8 mouse cellular contexts compared by ENCODE assay signal in genomic region chr9:120304300-120305137, GRCm38 (mm10). TPM values are rescaled to one million over a fixed set of nuclear protein-coding genes. Genes with fewer than 3 reads are reported as not detected.
DNase-seq lines count a peak whose midpoint lies in the region; ATAC-seq and TF ChIP-seq lines count a peak whose summit lies in the region.

No protein-coding gene starts in this region.

- 2% methylated on average over 54 of the region's 54 CpGs for WGBS in cerebellum, adult 2 months
- 2% methylated on average over 54 of the region's 54 CpGs for WGBS in intestine, embryonic 16.5 days
- 4% methylated on average over 54 of the region's 54 CpGs for WGBS in midbrain, embryonic 10.5 days
- WGBS in stomach, postnatal 0 days, result 4% methylated on average over 54 of the region's 54 CpGs

- peak; percentile 13 for DNase-seq in kidney, postnatal 10 days
- no peak for DNase-seq in kidney, adult 11 months
- DNase-seq in cerebellum, adult 2 months, result peak; percentile 42 to 69
- DNase-seq in midbrain, embryonic 10.5 days (ENCODE audit: low spot score), result peak; percentile 28
- peak; percentile 22 for DNase-seq in stomach, postnatal 0 days (ENCODE audit: low spot score)

- peaks cover 3% of the 10 kb centered on the region; the same call in 1 of the 2 replicates for H3K9me3 ChIP-seq in intestine, embryonic 16.5 days (ENCODE audit: control insufficient read depth, low read length)
- peaks cover 9% of the 10 kb centered on the region for H3K9me3 ChIP-seq in midbrain, embryonic 10.5 days (replicated peaks)
- H3K9me3 ChIP-seq in stomach, postnatal 0 days (ENCODE audit: control insufficient read depth, low read length), result no peaks in the 10 kb centered on the region

- H3K4me2 ChIP-seq in intestine, embryonic 16.5 days (ENCODE audit: low read depth, low read length), result peak overlapping the region; percentile 97
- peak overlapping the region; percentile 79 for H3K4me2 ChIP-seq in stomach, postnatal 0 days (replicated peaks; ENCODE audit: low read depth)

- H3K4me3 ChIP-seq in cerebellum, adult 2 months (replicated peaks; ENCODE audit: insufficient read depth, low read depth, low read length), result peak overlapping the region; percentile 73
- peak overlapping the region; percentile 56 for H3K4me3 ChIP-seq in intestine, embryonic 16.5 days (ENCODE audit: low read length)
- H3K4me3 ChIP-seq in midbrain, embryonic 10.5 days, result peak overlapping the region; percentile 66
- peak overlapping the region; percentile 46 for H3K4me3 ChIP-seq in stomach, postnatal 0 days (ENCODE audit: low read depth, low read length)

- H3K9ac ChIP-seq in intestine, embryonic 16.5 days (ENCODE audit: low read depth, low read length), result peak overlapping the region; percentile 62
- no peak overlapping the region; the same call in 1 of the 2 replicates for H3K9ac ChIP-seq in stomach, postnatal 0 days (ENCODE audit: low read length)

- ATAC-seq in frontal cortex, adult (ENCODE audit: low TSS enrichment), result peak; percentile 31; the same call in 1 of the 2 replicates
- ATAC-seq in intestine, embryonic 16.5 days, result peak; percentile 43
- ATAC-seq in stomach, postnatal 0 days (ENCODE audit: low FRiP score, low TSS enrichment), result peak; percentile 39
- no peak for ATAC-seq in activated CD4-positive, CD25-positive, alpha-beta regulatory T cell, adult 4 months

- peak overlapping the region; percentile 68 for H3K27ac ChIP-seq in cerebellum, adult 2 months (ENCODE audit: insufficient read depth, low read length)
- no peak overlapping the region for H3K27ac ChIP-seq in intestine, embryonic 16.5 days (ENCODE audit: low read length)
- H3K27ac ChIP-seq in midbrain, embryonic 10.5 days (replicated peaks), result peak overlapping the region; percentile 65; the same call in 1 of the 2 replicates
- no peak overlapping the region for H3K27ac ChIP-seq in stomach, postnatal 0 days (replicated peaks)

- TF ChIP-seq CTCF in cerebellum, adult 2 months (IDR thresholded peaks at IDR 0.05; ENCODE audit: borderline replicate concordance, insufficient read depth, low read depth, low read length), result no peak
- no peak for TF ChIP-seq CTCF in stomach, postnatal 0 days (IDR thresholded peaks at IDR 0.05; ENCODE audit: low read depth)

- no peaks in the 10 kb centered on the region for H3K27me3 ChIP-seq in cerebellum, adult 2 months (ENCODE audit: control insufficient read depth, insufficient read depth, low read length)
- peaks cover 40% of the 10 kb centered on the region for H3K27me3 ChIP-seq in intestine, embryonic 16.5 days (replicated peaks; ENCODE audit: control insufficient read depth, insufficient read depth, low read length)
- H3K27me3 ChIP-seq in midbrain, embryonic 10.5 days (ENCODE audit: low read depth, poor library complexity, severe bottlenecking), result peaks cover 70% of the 10 kb centered on the region
- H3K27me3 ChIP-seq in stomach, postnatal 0 days (ENCODE audit: control insufficient read depth, insufficient read depth, low read length), result peaks cover 9% of the 10 kb centered on the region; the same call in 1 of the 2 replicates

- no peak for TF ChIP-seq POLR2A in cerebellum, adult 2 months (IDR thresholded peaks at IDR 0.05; ENCODE audit: borderline replicate concordance, insufficient read depth, low read length)

- H3K4me1 ChIP-seq in cerebellum, adult 2 months (ENCODE audit: control insufficient read depth, insufficient read depth, low read length), result 0 out of 2 replicates have a peak, but pooled peaks cover 4% of the 10 kb centered on the region
- peaks cover 8% of the 10 kb centered on the region for H3K4me1 ChIP-seq in intestine, embryonic 16.5 days (ENCODE audit: control insufficient read depth, insufficient read depth, low read length)
- H3K4me1 ChIP-seq in midbrain, embryonic 10.5 days, result peaks cover 20% of the 10 kb centered on the region
- no peaks in the 10 kb centered on the region for H3K4me1 ChIP-seq in stomach, postnatal 0 days (replicated peaks; ENCODE audit: control insufficient read depth, insufficient read depth)

- H3K36me3 ChIP-seq in intestine, embryonic 16.5 days (ENCODE audit: control insufficient read depth, insufficient read depth, low read length), result no peaks in the 10 kb centered on the region
- no peaks in the 10 kb centered on the region for H3K36me3 ChIP-seq in midbrain, embryonic 10.5 days
- H3K36me3 ChIP-seq in stomach, postnatal 0 days (ENCODE audit: control insufficient read depth, insufficient read depth, low read length), result no peaks in the 10 kb centered on the region

- TF ChIP-seq EP300 in stomach, postnatal 0 days (optimal IDR thresholded peaks at IDR 0.05), result no peak

RNA-seq across cellular contexts. Expression of gene Myrip, which starts 3.2 kb away (rescaled TPM):
- polyA plus RNA-seq in cerebellum, adult 2 months (2012; rRNA removed), result 18.2 and 22.1 TPM in 2 replicates
- polyA plus RNA-seq in intestine, embryonic 16.5 days (2015; fragmentation: Nextera tagmentation; extraction: Ambion mirVana), result 0.87 and 0.94 TPM in 2 replicates
- 0.43 and 0.79 TPM in 2 replicates for polyA plus RNA-seq in midbrain, embryonic 10.5 days (2016; fragmentation: Nextera tagmentation; extraction: Ambion mirVana)
- polyA plus RNA-seq in stomach, postnatal 0 days (2015; fragmentation: Nextera tagmentation; extraction: Ambion mirVana), result 0.38 and 0.42 TPM in 2 replicates
- polyA plus RNA-seq in activated CD4-positive, CD25-positive, alpha-beta regulatory T cell, adult 4 months (2017; shearing (Covaris generic)), result not detected

Comparison
In these comparisons a context has a peak if more than half of its experiments do, and no peak if none do; other contexts are left out.
1. H3K27ac ChIP-seq: peak in cerebellum, adult 2 months (single experiment) and midbrain, embryonic 10.5 days (single experiment); none in intestine, embryonic 16.5 days (single experiment) and stomach, postnatal 0 days (single experiment).
2. Peak in every context shown above with its lines, with median percentiles within 50 percentile points of each other: H3K4me3 ChIP-seq.